ENCODE assay signal across 17 mouse cellular contexts in the genomic region with DNA sequence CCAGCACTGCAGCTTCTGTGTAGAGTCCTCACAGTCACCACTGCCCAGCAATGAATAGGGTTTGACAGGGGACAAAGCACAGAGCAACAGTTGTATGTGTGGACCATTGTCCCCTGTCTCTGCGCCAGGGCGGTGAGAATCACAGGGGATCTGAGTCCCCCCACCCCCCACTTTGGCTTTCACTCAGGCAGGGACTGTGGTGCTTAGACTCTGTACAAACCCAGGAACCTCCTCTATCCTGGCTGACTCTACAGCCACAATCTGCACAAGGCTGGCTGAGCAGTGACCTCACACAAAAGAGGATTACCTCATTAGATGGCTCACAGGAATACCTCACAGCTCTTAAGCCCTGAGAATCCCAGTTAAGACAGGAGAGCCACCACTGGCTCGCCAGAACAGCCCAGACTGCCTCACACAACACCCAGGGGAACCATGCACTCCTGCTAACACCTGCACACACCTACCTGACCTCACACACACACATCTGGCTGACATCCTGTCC.
DNase-seq lines count a peak whose midpoint lies in the region; ATAC-seq and TF ChIP-seq lines count a peak whose summit lies in the region.
"Had no signal": no experiment of that assay in that cellular context is flagged by ENCODE, and none has a peak within 500 bp of the region (broad histone marks: within the 10 kb centered on the region; RNA-seq: fewer than 3 reads in every experiment).

No protein-coding gene starts in this region.

- no peak overlapping the region for H3K27ac ChIP-seq in layer of hippocampus, adult 2 months
- H3K27ac ChIP-seq in limb, embryonic 10.5 days: peak overlapping the region; percentile 47
- H3K27ac ChIP-seq in stomach, postnatal 0 days (replicated peaks): no peak overlapping the region
- H3K27ac ChIP-seq: embryonic facial prominence, embryonic 13.5 days; heart, embryonic 10.5 days; macrophage had no signal

- DNase-seq in embryo, embryonic 10 days (ENCODE audit: low spot score): peak; percentile 31
- no peak for DNase-seq in embryo, embryonic 9.5 days (ENCODE audit: extremely low spot score)
- DNase-seq in layer of hippocampus, adult 9-11 months: peak; percentile 16
- DNase-seq in layer of hippocampus, adult 2 months (ENCODE audit: low spot score in 2 of 2): no peak
- DNase-seq in limb, embryonic 10.5 days (ENCODE audit: low spot score): no peak
- DNase-seq in retina, embryonic 14.5 days (ENCODE audit: low spot score): peak; percentile 49
- DNase-seq in stomach, postnatal 0 days (ENCODE audit: low spot score): no peak
- no peak for DNase-seq in urinary bladder, postnatal 36 days (ENCODE audit: low spot score in 2 of 2)
- DNase-seq: adrenal gland, postnatal 10 days; gastrocnemius, postnatal 36 days; heart, postnatal 10 days; lung, adult 2 months; right cerebral cortex, adult 18-20 months had no signal

- no peak overlapping the region for H3K9ac ChIP-seq in stomach, postnatal 0 days (ENCODE audit: low read length)
- H3K9ac ChIP-seq: embryonic facial prominence, embryonic 13.5 days had no signal

- no peak overlapping the region for H3K4me3 ChIP-seq in layer of hippocampus, adult 2 months
- H3K4me3 ChIP-seq in limb, embryonic 10.5 days: no peak overlapping the region
- H3K4me3 ChIP-seq in stomach, postnatal 0 days (ENCODE audit: low read depth, low read length): no peak overlapping the region
- H3K4me3 ChIP-seq: embryonic facial prominence, embryonic 13.5 days; heart, embryonic 10.5 days had no signal

- no peak overlapping the region for H3K4me2 ChIP-seq in stomach, postnatal 0 days (replicated peaks; ENCODE audit: low read depth)
- H3K4me2 ChIP-seq: embryonic facial prominence, embryonic 13.5 days; liver, embryonic 11.5 days had no signal

- peaks cover 50% of the 10 kb centered on the region for H3K4me1 ChIP-seq in limb, embryonic 10.5 days
- no peaks in the 10 kb centered on the region for H3K4me1 ChIP-seq in stomach, postnatal 0 days (replicated peaks; ENCODE audit: control insufficient read depth, insufficient read depth)

- no peak for TF ChIP-seq EP300 in stomach, postnatal 0 days (optimal IDR thresholded peaks at IDR 0.05)

- no peak for TF ChIP-seq CTCF in layer of hippocampus, adult 2 months (conservative IDR thresholded peaks at IDR 0.05)
- TF ChIP-seq CTCF in stomach, postnatal 0 days (IDR thresholded peaks at IDR 0.05; ENCODE audit: low read depth): no peak

- no peaks in the 10 kb centered on the region for H3K36me3 ChIP-seq in limb, embryonic 10.5 days
- no peaks in the 10 kb centered on the region for H3K36me3 ChIP-seq in stomach, postnatal 0 days (ENCODE audit: control insufficient read depth, insufficient read depth, low read length)
- H3K36me3 ChIP-seq: embryonic facial prominence, embryonic 13.5 days; heart, embryonic 10.5 days had no signal

- 64% methylated on average over 3 of the region's 3 CpGs for WGBS in limb, embryonic 10.5 days
- 72% methylated on average over 3 of the region's 3 CpGs for WGBS in stomach, postnatal 0 days

- H3K9me3 ChIP-seq in limb, embryonic 10.5 days (replicated peaks): peaks cover 7% of the 10 kb centered on the region; the same call in 1 of the 2 replicates
- 0 out of 2 replicates have a peak, but pooled peaks cover 3% of the 10 kb centered on the region for H3K9me3 ChIP-seq in stomach, postnatal 0 days (ENCODE audit: control insufficient read depth, low read length)

- H3K27me3 ChIP-seq in limb, embryonic 10.5 days (ENCODE audit: low read depth, poor library complexity, severe bottlenecking): peaks cover 39% of the 10 kb centered on the region
- no peaks in the 10 kb centered on the region for H3K27me3 ChIP-seq in stomach, postnatal 0 days (ENCODE audit: control insufficient read depth, insufficient read depth, low read length)

- no peak for ATAC-seq in stomach, postnatal 0 days (ENCODE audit: low FRiP score, low TSS enrichment)

Comparison
In these comparisons a context has a peak if more than half of its experiments do, and no peak if none do; other contexts are left out.
1. DNase-seq: peak in embryo, embryonic 10 days (single experiment), layer of hippocampus, adult 9-11 months (single experiment) and retina, embryonic 14.5 days (single experiment); none in embryo, embryonic 9.5 days (single experiment), layer of hippocampus, adult 2 months (0 of 2), limb, embryonic 10.5 days (single experiment), stomach, postnatal 0 days (single experiment) and urinary bladder, postnatal 36 days (0 of 2).